Mouse (Mus musculus): ENCODE measurements around the gene Rapgef1. TPM values are rescaled to one million over a fixed set of nuclear protein-coding genes. Genes with fewer than 3 reads are reported as not detected.

Gene Rapgef1
- total RNA-seq, 2 experiments from 2014 or later: 64.6 to 65.1 TPM

- DNase-seq (ENCODE audit: low spot score in 2 of 2): no peak
Measured at GRCm38 (mm10) chr2:29669711-29670110, 50.2 kb downstream of the Rapgef1 start.

- DNase-seq (ENCODE audit: low spot score in 2 of 2): no peak
Measured at GRCm38 (mm10) chr2:29670231-29670991, 50.9 kb downstream of the Rapgef1 start.

- DNase-seq (ENCODE audit: low spot score in 2 of 2): no peak
Measured at GRCm38 (mm10) chr2:29671374-29671773, 51.9 kb downstream of the Rapgef1 start.

GRCm38 (mm10) chr2:29671856-29672255, 52.3 kb downstream of the Rapgef1 start:
- DNase-seq (ENCODE audit: low spot score in 2 of 2): no peak

GRCm38 (mm10) chr2:29672746-29673536, 53.4 kb downstream of the Rapgef1 start:
- no peak for DNase-seq (ENCODE audit: low spot score in 2 of 2)

- DNase-seq (ENCODE audit: low spot score in 2 of 2): no peak
Measured at GRCm38 (mm10) chr2:29674087-29674486, 54.6 kb downstream of the Rapgef1 start.

GRCm38 (mm10) chr2:29674545-29674944, 55.0 kb downstream of the Rapgef1 start:
- DNase-seq (ENCODE audit: low spot score in 2 of 2): no peak

- no peak for DNase-seq (ENCODE audit: low spot score in 2 of 2)
Measured at GRCm38 (mm10) chr2:29675846-29676245, 56.3 kb downstream of the Rapgef1 start.

GRCm38 (mm10) chr2:29676513-29676912, 57.0 kb downstream of the Rapgef1 start:
- no peak for DNase-seq (ENCODE audit: low spot score in 2 of 2)

- no peak for DNase-seq (ENCODE audit: low spot score in 2 of 2)
Measured at GRCm38 (mm10) chr2:29677842-29678241, 58.3 kb downstream of the Rapgef1 start.

GRCm38 (mm10) chr2:29678524-29678923, 59.0 kb downstream of the Rapgef1 start:
- no peak for DNase-seq (ENCODE audit: low spot score in 2 of 2)

GRCm38 (mm10) chr2:29679710-29680584, 60.4 kb downstream of the Rapgef1 start:
- DNase-seq (ENCODE audit: low spot score in 2 of 2): no peak

- DNase-seq (ENCODE audit: low spot score in 2 of 2): no peak
Measured at GRCm38 (mm10) chr2:29683261-29683999, 63.9 kb downstream of the Rapgef1 start.

- DNase-seq (ENCODE audit: low spot score in 2 of 2): no peak
Measured at GRCm38 (mm10) chr2:29684498-29684897, 65.0 kb downstream of the Rapgef1 start.

GRCm38 (mm10) chr2:29689014-29689413, 69.5 kb downstream of the Rapgef1 start:
- no peak for DNase-seq (ENCODE audit: low spot score in 2 of 2)

GRCm38 (mm10) chr2:29689495-29689894, 70.0 kb downstream of the Rapgef1 start:
- no peak for DNase-seq (ENCODE audit: low spot score in 2 of 2)

GRCm38 (mm10) chr2:29691068-29691467, 71.5 kb downstream of the Rapgef1 start:
- no peak for DNase-seq (ENCODE audit: low spot score in 2 of 2)

GRCm38 (mm10) chr2:29691507-29691906, 72.0 kb downstream of the Rapgef1 start:
- no peak for DNase-seq (ENCODE audit: low spot score in 2 of 2)

GRCm38 (mm10) chr2:29692192-29692591, 72.7 kb downstream of the Rapgef1 start:
- DNase-seq (ENCODE audit: low spot score in 2 of 2): no peak

GRCm38 (mm10) chr2:29696207-29696800, 76.8 kb downstream of the Rapgef1 start:
- DNase-seq (ENCODE audit: low spot score in 2 of 2): no peak

All from adrenal gland, postnatal 4 days (tissue).